Mouse (Mus musculus) hindbrain, embryonic 10.5 days (tissue): Measurements from ENCODE around the gene Fzr1. TPM values are rescaled to one million over a fixed set of nuclear protein-coding genes. Genes with fewer than 3 reads are reported as not detected.

Experiments used
- DNase-seq: peaks from one replicate; pipeline ENCODE4 v3.0.0-alpha.2; 2017; ENCODE audit warnings: low spot score
- H3K27ac ChIP-seq: fragments of 300-500 bp; sonication (generic); 2 replicates; pipeline ENCODE4 v1.5.1; 2016; ENCODE audit warnings: mild to moderate bottlenecking, moderate library complexity
- H3K27me3 ChIP-seq: fragments of 300-500 bp; sonication (generic); 2 replicates; pipeline ENCODE4 v1.6.1; 2016; ENCODE audit warnings: mild to moderate bottlenecking; ENCODE audit not compliant: poor library complexity, insufficient read depth, severe bottlenecking
- H3K36me3 ChIP-seq: fragments of 300-500 bp; sonication (generic); 2 replicates; pipeline ENCODE4 v1.6.1; 2016; ENCODE audit warnings: mild to moderate bottlenecking, moderate library complexity
- H3K4me1 ChIP-seq: fragments of 300-500 bp; sonication (generic); replicated peaks from 2 replicates; pipeline ENCODE4 v1.6.1; 2016; ENCODE audit warnings: mild to moderate bottlenecking
- H3K4me3 ChIP-seq: fragments of 300-500 bp; sonication (generic); 2 replicates; pipeline ENCODE4 v1.5.1; 2016; ENCODE audit warnings: mild to moderate bottlenecking, moderate library complexity
- H3K9me3 ChIP-seq: fragments of 300-500 bp; sonication (generic); 2 replicates; pipeline ENCODE4 v1.6.1; 2016; ENCODE audit warnings: mild to moderate bottlenecking, moderate library complexity
- WGBS: fragments of 180-500 bp; shearing (Covaris S2); methylation state at CpG from one replicate; pipeline ENCODE4 v1.1.7; 2016; 5-methylcytosine and 5-hydroxymethylcytosine counted together
- polyA plus RNA-seq: library from polyadenylated mRNA; unstranded; fragments of >200 nt; fragmentation: Nextera tagmentation; extraction: Ambion mirVana; gene quantifications from 2 replicates; pipeline ENCODE4 v1.2.1, GENCODE M21; 2016

Fzr1 gene
- polyA plus RNA-seq, 1 experiment from 2014 or later: 143 TPM

- no peaks in the 10 kb centered on the region for H3K9me3 ChIP-seq
- WGBS: 87% methylated on average over 5 of the region's 5 CpGs
- H3K27ac ChIP-seq: 0 out of 2 replicates have a peak overlapping the region, but pooled peaks have one; percentile 12
- H3K4me3 ChIP-seq: no peak overlapping the region
- no peaks in the 10 kb centered on the region for H3K27me3 ChIP-seq
- no peak for DNase-seq
- H3K36me3 ChIP-seq: peaks cover 14% of the 10 kb centered on the region
- peaks cover 30% of the 10 kb centered on the region for H3K4me1 ChIP-seq
These were observed 3.7 kb upstream of the Fzr1 start for GRCm38 (mm10) chr10:81382039-81382438.

DNA sequence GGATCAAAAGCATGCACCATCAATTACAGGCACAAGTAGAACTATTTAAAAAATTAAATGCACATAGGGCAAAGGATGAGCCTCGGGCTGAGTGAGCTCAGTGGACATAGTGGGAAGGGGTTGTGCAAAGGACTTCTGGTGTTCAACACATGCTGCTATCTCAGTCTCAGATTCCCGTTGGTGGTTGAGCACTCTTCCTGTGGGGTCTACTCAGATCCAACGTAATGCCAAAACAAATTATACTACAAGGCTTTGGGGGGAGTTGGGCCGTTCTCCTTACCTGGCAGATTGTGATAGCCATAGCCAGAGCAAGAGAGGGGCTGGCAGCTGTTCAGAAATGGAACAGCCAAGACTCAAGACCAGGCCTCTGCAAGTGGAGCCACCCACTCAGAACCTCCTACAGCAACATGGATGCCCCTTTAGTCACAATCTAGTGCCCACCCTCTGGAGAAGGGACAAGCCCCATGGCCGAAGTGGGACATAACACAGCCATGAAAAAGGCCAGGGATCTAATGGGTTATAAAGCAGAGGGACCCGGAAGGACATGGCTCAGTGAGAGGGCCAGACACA, 1.6 kb upstream of the Fzr1 start:
- Histone ChIP-seq H3K27ac (peak overlapping the region; percentile 64), H3K9me3 (no peaks in the 10 kb centered on the region), H3K27me3 (no peaks in the 10 kb centered on the region), H3K4me1 (peaks cover 35% of the 10 kb centered on the region), H3K36me3 (peaks cover 17% of the 10 kb centered on the region), H3K4me3 (0 out of 2 replicates have a peak overlapping the region, but pooled peaks have one; percentile 6)
- no peak for DNase-seq
- WGBS: 94% methylated on average over 6 of the region's 6 CpGs

GRCm38 (mm10) chr10:81379183-81379553, 852 bp upstream of the Fzr1 start:
- WGBS: 61% methylated on average over 3 of the region's 3 CpGs
- Histone ChIP-seq H3K9me3 (no peaks in the 10 kb centered on the region), H3K36me3 (peaks cover 24% of the 10 kb centered on the region), H3K4me1 (peaks cover 32% of the 10 kb centered on the region), H3K4me3 (peak overlapping the region; percentile 94), H3K27me3 (no peaks in the 10 kb centered on the region), H3K27ac (peak overlapping the region; percentile 98)
- no peak for DNase-seq

DNA sequence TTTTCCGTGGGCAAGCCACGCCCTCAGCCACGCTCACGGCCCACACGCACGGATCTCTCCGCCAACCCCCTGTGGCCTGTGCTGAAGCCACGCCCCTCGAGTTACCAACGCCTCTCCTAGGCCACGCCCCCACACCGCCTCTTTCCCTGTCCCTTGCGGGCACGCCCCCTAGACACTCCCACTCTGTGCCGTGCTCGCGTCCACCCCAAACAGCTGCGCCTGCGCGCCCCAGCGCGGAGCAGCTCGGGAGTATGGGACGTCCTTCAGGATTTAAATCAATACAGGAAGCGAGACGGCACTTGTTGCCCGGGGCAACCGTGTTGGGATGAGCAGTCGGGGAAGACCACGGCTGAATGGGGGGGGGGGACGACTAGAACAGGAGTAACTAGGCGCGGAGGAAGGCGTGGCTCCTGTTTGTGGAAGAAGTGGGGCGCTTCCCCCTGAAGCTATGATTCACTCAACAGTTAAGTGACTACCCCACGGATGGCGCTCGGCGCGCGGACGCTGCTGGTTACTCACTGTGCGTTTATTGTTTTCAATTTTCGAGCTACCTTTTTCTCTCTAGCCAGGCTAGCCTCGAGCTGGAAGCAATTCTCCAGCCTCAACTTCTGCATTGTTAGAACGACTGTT, 352 bp upstream of the Fzr1 start:
- WGBS: under 1% methylated on average over 46 of the region's 46 CpGs
- Histone ChIP-seq H3K36me3 (peaks cover 29% of the 10 kb centered on the region), H3K4me3 (peak overlapping the region; percentile 94), H3K27ac (peak overlapping the region; percentile 98), H3K4me1 (peaks cover 32% of the 10 kb centered on the region), H3K9me3 (no peaks in the 10 kb centered on the region), H3K27me3 (no peaks in the 10 kb centered on the region)
- DNase-seq: peak; percentile 100

DNA sequence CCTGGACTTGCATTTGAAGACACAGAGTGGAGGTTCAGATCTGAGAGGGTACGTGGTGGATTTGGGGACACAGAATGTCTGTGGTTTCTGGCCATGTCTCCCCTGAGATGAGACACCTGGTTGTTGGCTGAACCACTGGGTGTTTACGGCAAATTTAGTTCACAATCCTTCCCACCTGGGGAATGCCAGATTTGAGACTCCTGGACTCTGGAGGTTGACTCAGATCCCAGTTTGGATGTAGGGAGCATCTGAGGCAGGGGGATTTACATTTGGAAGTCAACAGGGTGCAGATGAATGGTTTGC, 1.0 kb downstream of the Fzr1 start:
- no peak for DNase-seq
- H3K27me3 ChIP-seq: no peaks in the 10 kb centered on the region
- 65% methylated on average over 2 of the region's 2 CpGs for WGBS
- H3K9me3 ChIP-seq: no peaks in the 10 kb centered on the region
- H3K36me3 ChIP-seq: peaks cover 43% of the 10 kb centered on the region
- peaks cover 32% of the 10 kb centered on the region for H3K4me1 ChIP-seq
- H3K4me3 ChIP-seq: peak overlapping the region; percentile 94
- H3K27ac ChIP-seq: peak overlapping the region; percentile 98

DNA sequence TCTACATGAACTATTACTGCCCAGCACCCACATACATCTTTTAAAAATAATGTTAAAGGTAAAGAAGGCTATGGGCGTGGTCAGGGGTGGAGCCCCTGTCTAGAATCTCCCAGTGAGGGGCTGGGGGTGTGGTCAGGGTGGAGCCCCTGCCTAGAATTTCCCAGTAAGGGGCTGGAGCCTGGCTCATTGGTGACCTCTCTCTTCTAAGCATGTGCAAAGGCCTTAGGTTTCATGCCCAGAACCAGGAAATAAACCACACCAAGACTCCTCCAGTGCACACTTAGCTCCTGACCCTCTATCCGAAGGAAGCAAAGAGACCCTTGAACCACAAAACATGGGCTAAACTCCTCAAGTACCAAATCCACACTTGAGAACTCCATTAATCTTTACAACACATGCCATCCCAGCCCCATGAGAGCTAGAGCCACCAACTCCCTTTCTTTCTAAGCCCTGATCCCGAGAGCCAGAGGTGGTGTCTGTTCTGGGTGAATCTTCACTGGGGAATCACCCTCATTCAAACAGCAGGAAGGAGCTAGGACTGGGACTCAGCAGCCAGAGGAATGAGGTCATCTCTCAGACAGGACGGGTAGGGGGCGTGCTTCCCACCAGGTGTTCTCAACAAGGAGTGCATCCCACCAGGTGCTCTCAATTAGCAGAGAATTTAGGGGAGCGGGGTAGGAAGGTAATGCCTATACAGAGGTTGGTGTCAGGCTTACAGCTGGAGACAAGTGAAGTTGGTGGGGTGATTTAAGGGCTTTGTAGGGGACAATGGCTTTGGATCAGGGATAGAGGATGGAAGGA, 1.6 kb downstream of the Fzr1 start:
- H3K27ac ChIP-seq: peak overlapping the region; percentile 98
- H3K9me3 ChIP-seq: no peaks in the 10 kb centered on the region
- 42% methylated on average over 6 of the region's 6 CpGs for WGBS
- no peak for DNase-seq
- H3K4me3 ChIP-seq: peak overlapping the region; percentile 94
- peaks cover 36% of the 10 kb centered on the region for H3K4me1 ChIP-seq
- H3K27me3 ChIP-seq: no peaks in the 10 kb centered on the region
- peaks cover 48% of the 10 kb centered on the region for H3K36me3 ChIP-seq

- Histone ChIP-seq H3K4me3 (0 out of 2 replicates have a peak overlapping the region, but pooled peaks have one; percentile 3), H3K27me3 (no peaks in the 10 kb centered on the region), H3K36me3 (peaks cover 63% of the 10 kb centered on the region), H3K9me3 (no peaks in the 10 kb centered on the region), H3K27ac (no peak overlapping the region), H3K4me1 (peaks cover 36% of the 10 kb centered on the region)
- WGBS: 97% methylated on average over 10 of the region's 10 CpGs
- no peak for DNase-seq
These were observed 3.0 kb downstream of the Fzr1 start for GRCm38 (mm10) chr10:81375322-81375721.

DNA sequence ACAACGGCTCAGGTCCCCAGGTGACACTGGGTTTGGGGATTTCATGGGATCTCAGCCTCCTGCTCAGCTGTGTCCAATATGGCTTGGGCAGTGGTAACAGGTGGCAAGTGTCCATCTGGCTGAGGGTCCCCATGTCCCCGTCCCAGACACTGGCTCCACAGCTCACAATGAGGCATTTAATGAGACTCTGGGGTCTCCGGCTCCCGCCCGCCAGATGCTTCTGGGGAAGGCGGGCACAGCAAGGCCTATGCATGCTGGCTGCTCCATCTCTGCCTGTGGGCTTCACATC, 11.2 kb downstream of the Fzr1 start:
- H3K36me3 ChIP-seq: peaks cover 72% of the 10 kb centered on the region

DNA sequence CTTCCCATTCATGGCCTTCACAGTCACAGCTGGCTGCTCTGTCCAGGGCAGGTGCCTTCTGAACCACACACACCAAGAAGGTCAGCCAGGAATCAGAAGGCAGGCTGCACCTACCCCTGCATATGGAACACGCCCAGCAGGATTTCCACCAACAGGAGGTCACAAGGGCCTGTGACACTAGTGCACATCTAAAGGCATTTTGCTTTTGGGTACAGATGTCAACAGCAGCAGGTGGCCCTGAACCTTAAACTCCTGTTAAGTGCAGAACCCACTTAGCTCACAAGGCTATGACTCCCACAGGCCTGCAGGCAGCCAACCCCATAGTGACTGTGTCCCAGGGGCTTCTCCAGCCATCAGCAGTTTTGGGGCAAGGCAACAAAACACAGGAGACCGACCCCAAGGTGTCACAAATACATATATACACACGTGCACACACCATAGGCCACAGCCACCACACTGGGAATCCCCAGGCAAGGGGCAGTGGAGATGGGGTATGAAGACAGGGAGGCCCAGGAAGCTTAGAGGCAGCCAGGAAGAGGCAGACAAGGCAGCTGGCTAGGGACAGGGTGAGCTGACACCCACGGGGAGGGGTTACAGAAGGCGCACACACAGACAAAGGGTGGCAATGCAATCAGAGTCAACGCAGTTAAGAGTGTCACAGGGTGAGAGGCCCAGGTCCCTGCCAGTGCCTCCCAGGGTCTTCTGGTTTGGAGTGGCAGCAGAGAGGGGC, 11.7 kb downstream of the Fzr1 start:
- Histone ChIP-seq H3K36me3 (peaks cover 72% of the 10 kb centered on the region), H3K9me3 (no peaks in the 10 kb centered on the region), H3K27ac (peak overlapping the region; percentile 70), H3K4me1 (peaks cover 70% of the 10 kb centered on the region), H3K4me3 (no peak overlapping the region), H3K27me3 (peaks cover 38% of the 10 kb centered on the region)
- DNase-seq: no peak
- WGBS: 79% methylated on average over 6 of the region's 6 CpGs

More for the DNA sequence above, 11.2 kb downstream of the Fzr1 start:
- no peak for DNase-seq
- 82% methylated on average over 6 of the region's 6 CpGs for WGBS
- no peak overlapping the region for H3K4me3 ChIP-seq
- H3K4me1 ChIP-seq: peaks cover 68% of the 10 kb centered on the region
- H3K9me3 ChIP-seq: no peaks in the 10 kb centered on the region
- H3K27ac ChIP-seq: no peak overlapping the region
- H3K27me3 ChIP-seq: peaks cover 33% of the 10 kb centered on the region

DNA sequence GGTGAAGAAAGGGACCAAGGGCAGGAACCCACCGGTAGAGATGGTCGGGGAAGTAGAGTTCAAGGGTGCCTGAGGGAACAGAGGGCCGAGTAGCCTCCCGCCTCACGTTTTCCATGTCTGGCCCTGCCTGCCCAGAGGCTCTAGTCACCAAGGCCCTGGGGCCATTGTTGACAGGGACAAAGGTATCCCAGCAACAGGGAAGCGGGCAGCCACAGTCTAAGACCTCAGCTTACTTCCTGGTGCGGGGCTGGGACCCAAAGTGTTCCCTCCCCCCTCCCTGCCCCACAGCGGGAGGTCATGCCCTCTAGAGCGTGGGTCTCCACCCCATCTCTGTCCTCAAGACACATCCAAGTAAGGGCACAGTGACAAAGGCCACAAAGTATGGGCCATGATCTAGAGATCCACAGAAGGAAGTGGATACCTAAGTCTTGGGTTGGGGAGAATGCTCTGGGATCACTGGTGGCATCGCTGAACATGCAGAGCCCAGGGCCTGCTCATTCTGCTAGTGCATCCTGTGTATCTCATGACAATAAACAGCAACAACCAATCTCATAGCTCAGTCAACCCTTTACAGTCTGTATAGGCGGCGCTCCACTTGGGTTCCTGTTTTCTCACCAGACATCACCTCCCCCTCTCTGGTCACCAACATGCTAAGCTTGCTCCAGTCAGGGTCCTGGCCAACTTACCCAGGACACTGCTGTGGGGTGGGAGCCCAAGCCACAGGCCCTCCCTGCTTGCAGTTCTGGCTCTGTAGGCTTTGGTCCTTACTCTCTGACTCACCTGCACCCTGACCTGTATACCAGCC, 12.4 kb downstream of the Fzr1 start, which contains the start of gene 4930404N11Rik:
Gene 4930404N11Rik, minus strand, starts transcription at position 145 of the 805 bp plus-strand sequence.
- H3K36me3 ChIP-seq: peaks cover 71% of the 10 kb centered on the region
- WGBS: 15% methylated on average over 12 of the region's 12 CpGs

DNA sequence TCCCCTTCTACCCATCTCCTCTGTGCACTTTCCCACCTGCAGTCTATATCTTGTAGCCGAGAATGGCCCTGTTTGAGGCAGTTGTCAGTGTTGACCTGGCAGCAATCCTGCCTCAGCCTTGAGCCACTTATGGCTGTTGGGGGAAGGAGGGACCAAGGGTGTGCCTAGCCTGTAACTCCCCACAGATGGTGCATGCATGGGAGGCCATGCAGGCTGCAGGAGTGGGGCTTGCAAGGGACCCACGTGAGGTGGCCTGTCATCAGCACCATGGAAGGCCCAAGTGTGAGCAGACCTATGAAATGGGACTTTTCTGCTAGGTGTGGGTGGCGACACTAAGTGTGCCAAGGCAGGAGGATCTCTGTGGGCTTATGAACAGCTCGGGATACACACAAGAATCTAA, 13.2 kb downstream of the Fzr1 start:
- peak overlapping the region; percentile 70 for H3K27ac ChIP-seq
- peaks cover 85% of the 10 kb centered on the region for H3K4me1 ChIP-seq
- WGBS: 40% methylated on average over 4 of the region's 4 CpGs
- H3K4me3 ChIP-seq: peak overlapping the region; percentile 49
- H3K27me3 ChIP-seq: peaks cover 44% of the 10 kb centered on the region
- H3K36me3 ChIP-seq: peaks cover 67% of the 10 kb centered on the region
- H3K9me3 ChIP-seq: no peaks in the 10 kb centered on the region
- DNase-seq: no peak

More for the DNA sequence above, 12.4 kb downstream of the Fzr1 start, which contains the start of gene 4930404N11Rik:
- Histone ChIP-seq H3K4me1 (peaks cover 77% of the 10 kb centered on the region), H3K27me3 (peaks cover 44% of the 10 kb centered on the region), H3K4me3 (peak within 1 kb of the TSS; percentile 49), H3K9me3 (no peaks in the 10 kb centered on the region), H3K27ac (peak within 1 kb of the TSS; percentile 70)
- DNase-seq: peak; percentile 78

- H3K4me1 ChIP-seq: peaks cover 89% of the 10 kb centered on the region
- DNase-seq: no peak
- H3K27ac ChIP-seq: peak overlapping the region; percentile 70; the same call in 1 of the 2 replicates
- H3K9me3 ChIP-seq: no peaks in the 10 kb centered on the region
- H3K27me3 ChIP-seq: peaks cover 48% of the 10 kb centered on the region
- 12% methylated on average over 28 of the region's 28 CpGs for WGBS
- peak overlapping the region; percentile 49 for H3K4me3 ChIP-seq
- peaks cover 66% of the 10 kb centered on the region for H3K36me3 ChIP-seq
These were observed 13.7 kb downstream of the Fzr1 start for GRCm38 (mm10) chr10:81364666-81365065.
